Mouse (Mus musculus) gastrocnemius, postnatal 4 days (tissue): ENCODE data around the gene Rhbdf1. TPM values are rescaled to one million over a fixed set of nuclear protein-coding genes. Genes with fewer than 3 reads are reported as not detected.
A peak's percentile ranks its signal among the peaks of the same experiment; 100 is the strongest.

Experiments
- DNase-seq, 2 experiments: peaks; one replicate each; pipeline ENCODE4 v3.0.0; 2021 to 2022; ENCODE audit warnings: low spot score in 2 of 2, mixed read lengths in 2 of 2
- long read RNA-seq, 2 experiments: library from polyadenylated mRNA; stranded (forward); transcript quantifications; one replicate each; pipeline ENCODE4 v2.0.0; 2021
- total RNA-seq, 2 experiments: library from RNA; stranded (reverse); gene quantifications; 2 replicates each; pipeline ENCODE4 v1.2.3; 2021

Rhbdf1 gene
- 10 to 100 TPM; 45.7 to 57.4 TPM for total RNA-seq
- long read RNA-seq, experiment 1, transcript Rhbdf1-201 (18 exons, 2,946 nt): major isoform, 34 of 117 reads
- long read RNA-seq, experiment 1, partial matches to known transcripts: 12 of 117 reads
- long read RNA-seq, experiment 1, other reads (novel, unspliced or antisense): 69 of 117 reads
- long read RNA-seq, experiment 2, transcript Rhbdf1-201 (18 exons, 2,946 nt): major isoform, 21 of 113 reads
- long read RNA-seq, experiment 2, partial matches to known transcripts: 16 of 113 reads
- long read RNA-seq, experiment 2, other reads (novel, unspliced or antisense): 75 of 113 reads

DNA sequence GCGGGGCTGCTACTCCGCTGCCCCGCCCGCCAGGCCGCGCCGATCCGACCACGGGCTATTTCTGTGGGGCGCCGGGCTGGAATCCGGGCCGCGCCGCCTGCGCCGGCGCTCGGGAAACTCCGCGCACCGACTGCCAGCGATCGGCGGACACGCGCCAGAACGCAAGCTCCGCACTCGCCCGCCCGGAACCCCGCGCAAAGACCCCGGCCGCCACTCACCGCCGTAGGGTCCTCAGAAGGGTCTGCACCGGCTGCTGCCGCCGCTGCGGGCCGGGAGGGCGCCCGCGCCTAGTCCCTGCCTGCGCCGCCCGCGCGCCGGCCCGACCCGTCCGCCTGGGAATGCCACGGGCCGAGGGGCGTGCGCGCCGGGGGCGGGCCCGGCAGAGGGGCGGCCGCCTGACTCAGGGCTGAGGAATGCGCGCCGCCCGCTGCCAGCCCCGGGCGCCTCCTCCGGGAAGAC, at the start of gene Rhbdf1:
Rhbdf1 (minus strand) TSS at position 350 of the 459 bp plus-strand sequence.
- DNase-seq: peak; percentile 74 to 79

DNA sequence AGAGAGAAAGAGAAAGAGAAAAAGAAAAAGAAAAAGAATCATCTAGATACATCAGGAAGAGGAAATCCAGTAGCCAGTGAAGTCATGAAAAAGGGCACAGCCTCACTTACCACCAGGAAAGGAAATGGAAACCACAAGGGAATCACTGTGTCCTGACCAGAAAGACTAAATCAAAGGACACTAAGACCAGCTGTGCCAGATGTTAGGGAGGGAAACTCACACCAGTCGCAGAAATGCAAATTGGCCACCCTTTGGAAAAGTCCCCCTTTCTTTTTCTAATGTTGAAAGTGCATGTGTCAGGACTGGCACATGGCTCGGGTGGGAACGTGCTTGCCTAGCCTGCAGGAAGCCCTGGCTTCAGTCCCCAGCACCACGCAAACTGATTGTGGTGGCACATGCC, 49.1 kb upstream of the Rhbdf1 start:
- DNase-seq: no peak

DNA sequence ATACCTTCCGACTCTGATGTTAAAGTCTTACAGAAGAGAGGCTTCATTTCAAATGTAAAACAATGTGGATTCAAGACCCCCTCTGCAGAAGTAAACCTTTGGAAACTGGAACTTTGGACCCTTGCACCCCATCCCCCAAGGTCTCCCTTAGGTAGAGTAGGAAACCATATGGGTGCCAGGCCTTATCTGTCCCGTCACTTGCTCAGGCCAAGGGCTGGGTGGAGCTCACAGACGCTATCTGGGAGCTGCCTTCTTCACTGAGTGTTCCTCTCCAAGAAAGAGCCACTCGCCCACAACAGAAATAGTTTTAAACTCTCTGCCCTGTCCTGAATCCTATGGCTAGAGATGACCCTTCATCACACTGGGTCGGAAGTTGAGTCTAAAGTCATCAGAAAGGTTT, 46.9 kb upstream of the Rhbdf1 start:
- no peak for DNase-seq

DNA sequence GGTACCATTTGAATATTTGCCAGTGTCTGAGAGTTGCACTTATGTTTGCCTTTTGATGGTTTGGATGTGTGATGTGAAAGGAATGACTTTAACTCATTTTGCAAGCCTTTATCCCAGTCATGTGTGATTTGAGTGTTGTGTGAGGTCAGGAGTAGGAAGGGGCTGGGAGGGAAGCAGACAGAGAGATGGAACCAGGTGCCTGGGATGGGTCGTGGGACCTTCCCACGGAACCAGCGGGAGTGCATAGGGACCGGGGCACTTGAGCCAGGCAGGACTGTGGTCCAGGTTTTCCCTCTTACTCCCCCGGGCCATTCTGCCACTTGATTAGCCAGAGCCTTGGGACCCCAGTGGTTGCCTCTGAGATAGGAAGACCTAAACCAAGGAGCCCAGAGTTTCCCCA, 45.9 kb upstream of the Rhbdf1 start:
- DNase-seq: no peak

DNA sequence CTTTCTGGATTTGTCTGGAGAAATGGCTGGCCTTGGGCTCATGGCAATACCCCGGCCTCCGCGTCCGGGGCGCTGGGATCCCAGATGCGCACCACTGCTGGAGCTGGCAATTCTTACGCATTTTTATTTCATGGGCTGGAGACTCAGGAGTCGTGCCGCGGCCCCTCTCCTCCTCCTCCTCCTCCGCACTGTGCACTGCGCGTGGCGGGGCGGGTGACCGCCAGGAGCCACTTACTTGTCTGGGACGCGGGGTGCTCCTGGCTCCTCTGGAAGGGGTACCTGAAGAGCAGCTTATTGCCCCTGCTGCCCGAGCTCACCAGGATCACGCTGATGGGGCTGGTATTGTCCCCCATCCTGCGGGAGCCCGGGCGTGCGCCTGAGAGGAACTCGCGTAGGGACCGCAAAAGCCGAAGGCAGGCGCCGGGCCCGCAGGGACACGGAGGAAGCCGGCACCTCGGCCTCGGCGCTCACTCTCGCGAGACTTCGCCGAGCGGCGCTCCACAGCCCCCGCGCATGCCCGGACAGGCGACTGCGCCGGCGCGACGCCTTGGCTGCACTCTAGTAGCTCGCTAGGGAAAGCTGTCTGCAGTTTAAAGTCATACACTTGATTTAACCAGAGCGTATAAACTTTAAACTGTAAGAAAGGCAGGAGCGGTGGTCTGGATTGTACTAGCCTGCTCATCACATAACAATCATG, 45.2 kb upstream of the Rhbdf1 start, which contains the start of gene Nprl3:
Nprl3 (minus strand) TSS at position 520 of the 697 bp plus-strand sequence.
- DNase-seq: peak; percentile 97

DNA sequence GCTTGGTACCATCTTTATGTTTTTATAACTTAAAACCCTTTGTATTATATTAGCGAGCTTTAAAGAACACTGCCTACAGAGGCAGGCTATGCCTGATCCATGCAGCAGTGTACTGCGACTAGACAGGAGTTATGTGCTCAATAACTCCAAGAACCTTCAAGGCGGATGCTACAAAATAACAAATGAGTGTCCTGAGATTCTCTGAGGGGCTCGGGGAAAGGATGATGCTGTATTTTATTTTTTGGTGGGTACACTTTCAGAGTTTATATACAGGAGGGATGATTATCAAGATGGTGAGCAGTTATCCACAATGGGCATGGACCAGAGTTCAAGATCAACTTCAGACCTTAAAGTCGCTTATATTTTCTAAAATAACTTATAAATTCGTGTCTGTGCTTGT, 44.7 kb upstream of the Rhbdf1 start:
- no peak for DNase-seq

DNA sequence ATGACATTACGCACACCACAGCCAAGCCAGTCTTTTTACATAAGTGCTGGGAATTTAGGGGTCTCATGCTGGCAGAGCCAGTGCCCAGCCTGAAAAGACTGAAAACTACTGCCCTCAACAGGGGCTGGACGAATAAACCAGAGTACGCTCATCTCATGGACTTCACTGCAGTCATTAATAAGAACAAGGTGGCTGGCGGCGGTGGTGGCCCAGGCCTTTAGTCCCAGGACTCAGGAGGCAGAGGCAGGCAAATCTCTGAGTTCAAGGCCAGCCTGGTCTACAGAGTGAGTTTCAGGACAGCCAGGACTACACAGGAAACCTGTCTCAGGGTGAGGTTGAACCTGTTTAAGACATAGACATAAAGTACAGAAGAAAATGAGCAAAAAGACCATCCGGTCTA, 44.1 kb upstream of the Rhbdf1 start:
- no peak for DNase-seq

DNA sequence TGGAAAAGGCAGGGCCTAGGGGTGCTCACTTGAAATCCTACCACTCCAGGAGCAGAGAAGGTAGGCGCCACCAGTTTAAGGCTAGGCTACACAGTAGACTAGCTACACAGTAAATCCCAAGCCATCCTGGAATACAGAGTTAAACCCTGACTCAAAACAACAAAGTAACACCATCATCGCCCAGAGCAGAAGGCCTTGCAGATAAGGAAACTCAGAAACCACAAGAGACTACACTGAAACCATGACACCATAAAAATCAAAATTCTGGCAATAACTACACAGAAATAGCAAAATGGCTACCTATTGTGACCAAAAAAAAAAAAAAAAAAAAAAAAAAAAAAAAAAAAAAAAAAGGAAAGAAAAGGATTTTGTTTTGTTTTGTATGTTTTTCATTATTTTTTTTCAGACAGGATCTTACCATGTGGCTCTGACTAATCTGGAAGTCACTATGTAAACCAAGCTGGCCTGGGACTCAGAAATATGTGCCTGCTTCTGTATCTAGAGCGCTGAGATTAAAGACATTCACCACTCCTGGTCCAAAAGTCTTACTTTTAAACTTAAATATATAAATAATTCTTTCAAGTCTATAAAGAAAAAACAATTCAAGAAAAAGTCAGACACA, 43.1 kb upstream of the Rhbdf1 start:
- no peak for DNase-seq

DNA sequence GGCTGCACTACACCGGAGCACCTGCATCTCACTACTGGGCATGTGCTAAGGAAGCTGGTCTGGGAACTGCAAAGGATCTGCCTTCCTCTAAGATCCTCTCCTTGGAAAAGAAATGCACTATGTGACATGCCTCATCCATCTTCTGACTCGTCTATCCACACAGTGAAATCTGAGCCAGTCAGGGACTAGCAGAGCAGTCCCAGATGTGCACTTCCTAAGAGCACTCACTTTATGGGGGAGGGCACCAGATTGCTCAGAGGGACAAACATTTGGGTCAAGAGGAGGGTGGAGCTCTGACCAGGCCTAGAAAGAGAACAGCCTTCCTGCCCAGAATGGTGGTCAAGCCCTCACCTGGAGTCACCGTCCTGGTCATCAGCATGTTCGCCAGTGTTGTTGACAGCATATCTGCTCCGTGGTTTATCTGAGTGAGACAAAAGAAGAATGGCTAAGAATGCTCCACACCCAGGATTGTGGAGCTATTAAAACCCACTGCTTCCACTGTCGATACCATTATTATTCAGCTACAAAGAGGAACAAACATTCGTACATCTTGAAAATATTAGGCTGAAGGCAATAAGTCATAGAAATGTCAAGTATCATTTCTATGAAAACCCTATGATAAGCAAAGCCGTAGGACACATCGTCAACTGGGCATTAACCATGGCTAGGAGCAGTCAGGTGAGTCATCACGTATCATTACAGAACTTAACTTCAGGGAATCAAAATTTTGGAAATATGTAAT, 40.7 kb upstream of the Rhbdf1 start:
- DNase-seq: no peak

DNA sequence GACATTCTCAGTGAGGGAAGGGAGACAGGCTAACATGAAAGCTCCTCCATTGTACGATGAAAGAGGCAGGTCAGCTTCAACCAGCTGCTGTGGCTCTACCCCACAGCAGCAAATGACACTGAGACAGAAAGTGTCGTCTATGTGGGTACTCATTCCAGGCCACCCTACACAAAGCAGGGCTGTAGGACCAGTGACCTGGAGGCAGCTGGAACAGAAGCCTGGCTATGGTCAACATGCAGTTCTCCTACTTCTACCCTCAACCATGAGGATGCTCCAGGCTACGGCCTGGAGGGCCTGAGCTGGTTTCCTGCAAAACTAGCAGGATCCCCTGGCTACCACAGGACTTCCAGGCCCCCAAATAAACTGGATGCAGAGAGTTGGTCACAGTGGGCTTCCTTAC, 34.5 kb upstream of the Rhbdf1 start:
- DNase-seq: no peak

DNA sequence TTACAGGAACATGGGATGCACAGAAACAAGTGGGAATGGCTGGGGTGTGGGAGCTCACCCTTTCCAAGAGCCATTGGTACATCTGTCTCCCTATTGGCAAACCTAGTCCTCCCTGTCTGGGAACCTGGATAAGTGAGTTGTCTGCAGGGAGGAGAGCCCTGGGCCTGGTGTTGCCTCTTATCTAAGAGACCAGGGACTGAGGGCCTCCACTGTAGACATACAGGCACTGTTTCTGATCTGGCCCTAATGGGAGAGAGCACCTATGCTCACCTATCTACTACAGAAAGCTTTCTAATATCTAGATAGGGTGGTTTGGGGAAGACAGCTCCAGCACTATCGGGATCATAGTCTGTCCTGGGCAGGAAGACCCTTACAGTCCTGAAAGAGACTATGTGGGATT, 34.0 kb upstream of the Rhbdf1 start:
- no peak for DNase-seq

DNA sequence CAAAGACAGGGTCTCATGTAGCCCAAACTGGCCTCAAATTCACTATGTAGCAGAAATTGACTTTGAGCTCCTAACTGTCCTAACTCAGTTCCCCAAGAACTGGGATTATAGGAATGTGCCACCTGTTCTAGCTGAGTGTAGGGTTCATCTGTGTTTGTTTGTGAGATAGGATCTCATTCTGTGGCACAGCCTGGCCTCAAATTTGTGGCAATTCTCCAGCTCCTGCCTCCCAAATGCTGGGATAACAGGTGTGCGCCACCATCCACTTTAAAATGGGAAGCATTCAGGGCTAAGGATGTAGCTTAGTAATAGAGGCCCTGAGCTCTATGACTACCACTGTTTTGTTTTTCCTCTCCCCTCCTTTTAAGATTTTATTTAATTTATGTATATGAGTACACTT, 31.0 kb upstream of the Rhbdf1 start:
- no peak for DNase-seq

DNA sequence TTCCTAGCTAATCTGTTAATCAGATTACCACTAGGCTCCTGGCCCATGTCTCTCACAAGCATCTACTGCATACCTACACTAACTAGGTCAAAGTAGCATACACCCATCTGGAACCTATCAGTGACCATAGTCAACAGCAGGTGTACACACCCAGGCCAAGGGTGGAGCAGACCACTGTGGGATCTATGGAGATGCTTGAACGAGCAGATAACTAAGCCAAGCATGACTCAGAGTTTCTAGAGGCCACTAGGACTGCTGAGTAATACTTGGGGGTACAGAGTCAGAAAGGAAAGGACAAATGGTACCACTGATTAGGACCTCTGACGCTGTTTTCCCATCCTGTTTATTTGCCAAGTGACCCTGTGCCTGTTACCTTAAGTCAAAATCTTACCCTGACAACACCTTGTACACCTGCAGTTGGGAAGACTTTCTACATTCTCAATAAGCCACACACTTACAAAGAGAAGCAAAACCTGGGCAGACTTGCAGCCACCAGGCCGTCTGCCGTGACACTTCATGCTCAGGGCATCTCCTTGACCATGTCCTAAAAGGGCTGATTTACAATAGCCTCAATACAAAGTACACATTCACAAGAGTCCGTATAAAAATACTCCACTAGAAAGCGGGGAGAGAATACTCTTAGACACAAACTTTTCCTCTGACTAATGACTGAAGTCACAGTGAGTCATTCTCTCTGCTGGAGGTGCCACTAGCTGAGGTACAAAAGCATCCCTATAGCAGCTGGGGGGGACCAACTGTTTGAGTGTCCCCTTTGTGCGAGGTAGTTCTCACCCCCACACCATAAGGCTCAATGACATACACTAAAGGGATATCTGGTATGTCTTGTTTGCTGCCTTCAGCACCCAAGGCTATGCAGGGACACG, 29.0 kb upstream of the Rhbdf1 start:
- no peak for DNase-seq

DNA sequence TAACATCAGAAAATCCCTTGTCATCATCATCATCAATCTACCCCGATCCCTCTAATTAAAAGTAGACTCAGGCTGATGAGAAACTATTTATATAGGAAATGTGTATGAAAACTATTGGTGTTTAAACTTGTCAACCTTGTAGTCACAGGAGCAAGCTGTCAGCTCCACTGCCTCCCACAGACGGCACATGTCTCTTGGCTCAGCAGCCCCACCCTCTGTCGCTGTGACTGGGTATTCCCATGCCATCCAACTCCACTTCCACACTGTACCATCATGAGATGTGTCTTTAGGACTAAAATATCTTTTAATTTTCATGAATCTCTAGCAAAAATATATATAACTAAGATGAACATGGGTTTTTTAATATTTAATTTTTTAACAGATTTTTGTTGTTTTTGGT, 26.2 kb upstream of the Rhbdf1 start:
- no peak for DNase-seq

DNA sequence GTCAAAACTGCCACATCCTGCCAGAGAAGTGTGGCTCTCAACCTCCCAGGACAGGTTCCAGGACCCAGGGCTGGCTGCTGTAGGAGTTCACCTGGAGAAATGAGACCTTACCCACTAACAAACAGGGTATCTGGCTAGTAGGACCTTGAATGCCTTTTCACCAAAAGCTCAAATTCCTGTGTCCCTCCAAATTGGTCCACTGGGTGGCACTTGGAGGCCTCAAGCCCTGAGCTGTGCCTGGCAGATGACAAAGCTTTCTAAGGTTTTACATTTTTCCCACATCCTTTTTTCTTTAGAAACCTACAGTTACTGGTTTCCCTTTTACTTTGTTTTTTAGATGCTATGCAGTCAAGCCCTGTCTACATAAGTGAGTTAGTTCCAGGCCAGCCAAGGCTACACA, 25.0 kb upstream of the Rhbdf1 start:
- DNase-seq: no peak

DNA sequence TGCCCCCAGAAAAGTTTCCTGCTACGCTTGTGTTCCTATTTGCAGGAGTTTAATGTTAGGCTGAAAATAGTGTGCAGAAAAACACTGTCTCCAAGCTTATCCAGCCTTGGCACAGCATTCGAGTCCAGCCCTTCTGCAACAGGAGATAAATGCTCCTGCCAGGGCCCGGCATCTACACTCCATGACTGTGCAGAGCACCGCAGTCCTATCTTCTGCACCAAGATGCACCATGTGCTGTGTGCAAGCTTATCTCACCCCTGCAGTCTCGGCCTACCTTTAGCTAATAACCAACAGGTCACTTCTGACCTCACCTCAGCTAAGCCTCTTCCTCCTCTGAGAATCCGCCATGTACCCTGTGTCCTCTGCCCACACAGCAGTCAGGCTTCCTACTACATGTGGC, 23.5 kb upstream of the Rhbdf1 start:
- no peak for DNase-seq

DNA sequence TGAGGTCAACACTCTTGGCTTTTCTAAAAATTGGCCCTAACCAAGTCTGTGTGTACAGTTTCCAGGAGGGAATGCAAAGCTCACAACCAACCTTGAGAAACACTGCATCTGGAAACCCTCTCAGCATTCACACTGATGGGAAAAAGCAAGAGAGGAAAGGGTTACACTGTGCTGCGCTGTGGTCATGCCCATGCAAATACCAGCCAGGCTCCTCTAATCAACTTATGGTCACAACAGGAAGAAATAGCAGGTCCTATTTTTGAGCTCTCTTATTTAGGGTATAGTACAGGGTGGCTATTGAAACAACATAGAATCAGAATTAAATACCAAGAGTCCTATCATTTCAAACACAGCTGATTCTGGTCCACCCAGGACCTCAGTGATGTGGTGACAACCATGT, 22.5 kb upstream of the Rhbdf1 start:
- no peak for DNase-seq

DNA sequence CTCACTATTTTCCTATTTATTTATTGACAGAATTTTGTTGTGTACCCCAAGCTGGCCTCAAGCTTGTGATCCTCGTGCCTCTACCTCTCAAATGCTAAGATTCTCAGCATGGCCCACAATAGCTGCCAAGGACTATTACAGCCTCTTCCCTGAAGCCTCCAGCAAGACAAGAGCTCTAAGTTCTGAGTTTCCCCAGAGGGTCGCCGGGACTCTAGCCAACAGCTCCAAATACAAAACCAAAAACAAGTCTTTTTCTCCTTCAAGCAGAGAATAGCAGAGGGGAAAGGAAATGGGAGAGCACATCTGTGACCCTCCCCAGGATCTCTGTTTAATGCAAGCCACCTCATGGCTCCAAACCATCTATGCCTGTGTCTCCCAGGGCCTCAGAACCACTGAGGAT, 22.0 kb upstream of the Rhbdf1 start:
- DNase-seq: peak in 1 of 2 experiments; percentile 67

DNA sequence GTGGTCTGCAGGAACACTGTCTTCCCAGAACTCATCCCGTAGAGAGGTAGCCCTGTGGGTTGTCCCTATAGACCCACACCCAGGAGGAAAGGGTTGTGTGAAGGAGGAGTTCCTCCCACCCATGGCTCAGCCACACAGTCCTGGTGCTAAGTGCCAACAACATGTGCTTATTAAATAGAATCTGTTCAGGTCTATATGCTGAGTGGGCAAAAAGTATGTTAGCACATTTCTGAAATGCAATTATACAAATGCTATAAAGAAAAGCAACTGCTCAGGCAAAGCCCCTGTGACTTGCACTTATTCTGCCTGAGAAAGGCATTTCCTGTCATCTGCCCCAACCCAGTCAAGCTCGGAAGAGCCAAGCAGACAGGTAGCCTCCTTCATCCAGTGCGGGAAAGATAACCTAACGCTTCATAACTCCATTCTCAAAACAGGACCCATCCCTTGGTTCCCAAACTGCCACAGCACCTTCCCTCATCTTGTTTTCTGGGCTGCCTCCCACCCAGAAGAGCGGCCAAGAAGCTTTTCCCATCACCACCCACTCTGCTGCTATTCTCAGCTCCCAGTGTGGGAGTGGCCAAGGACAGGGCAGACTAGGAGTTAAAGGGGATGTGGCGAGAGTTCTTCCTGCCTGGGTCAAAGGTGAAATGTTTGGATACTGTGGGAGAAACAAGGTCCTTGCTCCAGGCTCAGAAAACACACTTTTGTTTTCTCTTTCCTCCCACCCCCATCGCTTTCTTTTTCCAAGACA, 21.3 kb upstream of the Rhbdf1 start:
- no peak for DNase-seq

DNA sequence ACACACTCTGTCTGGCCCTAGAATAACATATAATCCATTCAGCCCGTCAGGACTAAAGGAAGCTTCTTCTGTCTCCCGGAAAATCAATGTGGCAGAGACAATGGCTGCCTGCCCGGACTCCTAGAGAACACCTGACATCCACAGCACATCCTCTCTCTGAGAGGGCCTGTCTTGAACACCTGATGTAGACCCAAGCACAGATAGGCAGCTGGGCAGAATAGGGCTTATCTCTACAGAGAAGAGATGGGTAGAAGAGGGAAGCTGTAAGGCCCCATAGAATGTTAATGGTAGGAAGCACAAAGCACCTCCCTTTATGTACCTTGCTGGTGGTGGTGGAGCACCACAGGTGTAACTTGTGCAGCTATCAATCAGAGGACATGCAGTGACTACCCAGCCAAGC, 20.1 kb upstream of the Rhbdf1 start:
- no peak for DNase-seq
